Mouse (Mus musculus) T-helper 1 cell (primary cell): ENCODE data around the gene Ap1s3.
"Not testable (repeated sequence)": the region's sequence is repeated elsewhere in the genome, so short reads cannot be mapped to it uniquely, and the experiment has no call there.

Experiments
- in situ Hi-C: fragments of 300-600 bp; cut with MboI, MseI; formaldehyde crosslinking; loops from one replicate; pipeline ENCODE4 v1.15.1; 2025; ENCODE audit warnings: high pct_unique_total_duplicates

Ap1s3 gene

GRCm38 (mm10) chr1:79671196-79671542 is 603 bp downstream of the Ap1s3 start:
- in situ Hi-C loops, result no loop called here

GRCm38 (mm10) chr1:79669419-79669974 is 2.3 kb downstream of the Ap1s3 start:
- in situ Hi-C loops, result loop anchor here (10.0 kb wide), 1 partner anchor 1145 kb away; no protein-coding TSS in a partner anchor

GRCm38 (mm10) chr1:79664911-79665310 is 6.9 kb downstream of the Ap1s3 start:
- in situ Hi-C loops, result loop anchor here (10.0 kb wide), 1 partner anchor 1140 kb away; no protein-coding TSS in a partner anchor

- in situ Hi-C loops, result no loop called here
Observed at GRCm38 (mm10) chr1:79659598-79659997, 12.2 kb downstream of the Ap1s3 start.

- in situ Hi-C loops, result no loop called here
Observed at GRCm38 (mm10) chr1:79657411-79657810, 14.4 kb downstream of the Ap1s3 start.

GRCm38 (mm10) chr1:79655819-79656555 is 15.8 kb downstream of the Ap1s3 start:
- in situ Hi-C loops, result no loop called here

GRCm38 (mm10) chr1:79654948-79655347 is 16.8 kb downstream of the Ap1s3 start:
- in situ Hi-C loops, result no loop called here

GRCm38 (mm10) chr1:79643411-79644110 is 28.2 kb downstream of the Ap1s3 start:
- in situ Hi-C loops, result no loop called here

- in situ Hi-C loops, result no loop called here
Observed at GRCm38 (mm10) chr1:79642680-79643079, 29.1 kb downstream of the Ap1s3 start.

GRCm38 (mm10) chr1:79641355-79641754 is 30.4 kb downstream of the Ap1s3 start:
- in situ Hi-C loops, result no loop called here

GRCm38 (mm10) chr1:79640151-79640550 is 31.6 kb downstream of the Ap1s3 start:
- in situ Hi-C loops, result no loop called here

- in situ Hi-C loops, result no loop called here
Observed at GRCm38 (mm10) chr1:79639683-79640082, 32.1 kb downstream of the Ap1s3 start.

GRCm38 (mm10) chr1:79639107-79639506 is 32.7 kb downstream of the Ap1s3 start:
- in situ Hi-C loops, result no loop called here

GRCm38 (mm10) chr1:79637768-79638167 is 34.0 kb downstream of the Ap1s3 start:
- in situ Hi-C loops, result no loop called here

- in situ Hi-C loops, result no loop called here
Observed at GRCm38 (mm10) chr1:79631521-79631920, 40.3 kb downstream of the Ap1s3 start.

- in situ Hi-C loops, result no loop called here
Observed at GRCm38 (mm10) chr1:79629726-79630125, 42.0 kb downstream of the Ap1s3 start.

GRCm38 (mm10) chr1:79626140-79626539 is 45.6 kb downstream of the Ap1s3 start:
- in situ Hi-C loops, result no loop called here

- in situ Hi-C loops, result no loop called here
Observed at GRCm38 (mm10) chr1:79619434-79619833, 52.3 kb downstream of the Ap1s3 start.

GRCm38 (mm10) chr1:79616492-79616891 is 55.3 kb downstream of the Ap1s3 start:
- in situ Hi-C loops, result no loop called here

- in situ Hi-C loops, result no loop called here
Observed at GRCm38 (mm10) chr1:79614456-79614855, 57.3 kb downstream of the Ap1s3 start.

GRCm38 (mm10) chr1:79611271-79611670 is 60.5 kb downstream of the Ap1s3 start:
- in situ Hi-C loops, result not testable (repeated sequence)

GRCm38 (mm10) chr1:79608856-79609255 is 62.9 kb downstream of the Ap1s3 start:
- in situ Hi-C loops, result loop anchor here (10.0 kb wide), 1 partner anchor 1064 kb away; no protein-coding TSS in a partner anchor

GRCm38 (mm10) chr1:79602500-79602899 is 69.3 kb downstream of the Ap1s3 start:
- in situ Hi-C loops, result loop anchor here (10.0 kb wide), 1 partner anchor 1058 kb away; no protein-coding TSS in a partner anchor
